Mouse (Mus musculus) kidney, adult 2 months (tissue): ENCODE measurements around the gene Rhot2.

Experiments
- CTCF ChIP-seq: fragments of 200-500 bp; conservative IDR thresholded peaks from 2 replicates; pipeline ENCODE4 v1.5.1; 2011; ENCODE audit warnings: low read depth, mild to moderate bottlenecking, control low read depth, low read length, moderate library complexity, mixed read lengths; ENCODE audit not compliant: insufficient read depth, insufficient read length
- POLR2A ChIP-seq: fragments of 200-500 bp; IDR thresholded peaks from one replicate; pipeline ENCODE4 v1.6.1; 2011; ENCODE audit warnings: low read depth, low read length, control low read depth

DNA sequence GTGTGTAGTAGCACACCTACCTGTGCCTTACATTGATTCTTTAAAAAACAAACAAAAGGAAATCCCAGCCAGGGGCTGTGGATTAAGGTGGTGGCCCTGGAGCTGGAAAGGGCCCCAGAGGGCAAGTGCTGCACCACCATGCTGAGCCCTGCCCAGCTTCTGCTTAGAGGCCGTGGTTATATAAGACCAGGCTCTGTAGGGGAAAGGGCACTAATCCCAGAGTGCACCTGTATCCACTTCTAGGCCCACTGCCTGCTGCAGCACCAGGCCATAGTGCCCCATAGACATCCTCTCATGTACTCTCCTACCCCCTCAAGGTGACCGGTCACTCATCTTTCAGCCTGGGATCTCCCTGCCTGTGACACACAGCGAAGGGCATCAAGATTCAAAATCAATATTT, 21.5 kb upstream of the Rhot2 start:
- TF ChIP-seq POLR2A = no peak
- TF ChIP-seq CTCF = no peak
